Mouse (Mus musculus) embryonic facial prominence, embryonic 14.5 days (tissue): Measurements from ENCODE around the gene Kalrn. TPM values are rescaled to one million over a fixed set of nuclear protein-coding genes. Genes with fewer than 3 reads are reported as not detected.

Experiments used
- ATAC-seq: fragments of 200-750 bp; cut with Nextera tagmentation; 2 replicates; pipeline ENCODE4 v1.8.0; 2017; ENCODE audit warnings: low read depth, moderate number of reproducible peaks, moderate TSS enrichment
- DNase-seq: peaks from one replicate; pipeline ENCODE4 v3.0.0-alpha.2; 2015; ENCODE audit warnings: low spot score
- H3K27ac ChIP-seq: fragments of 300-500 bp; sonication (generic); replicated peaks from 2 replicates; pipeline ENCODE4 v1.5.1; 2014; ENCODE audit warnings: low read depth, mild to moderate bottlenecking, low read length, moderate library complexity
- H3K27me3 ChIP-seq: fragments of 300-500 bp; sonication (generic); replicated peaks from 2 replicates; pipeline ENCODE4 v1.6.1; 2014; ENCODE audit warnings: low read length; ENCODE audit not compliant: control insufficient read depth, insufficient read depth
- H3K36me3 ChIP-seq: fragments of 300-500 bp; sonication (generic); 2 replicates; pipeline ENCODE4 v1.6.1; 2014; ENCODE audit warnings: low read length, mixed read lengths; ENCODE audit not compliant: control insufficient read depth, insufficient read depth
- H3K4me1 ChIP-seq: fragments of 300-500 bp; sonication (generic); 2 replicates; pipeline ENCODE4 v1.6.1; 2014; ENCODE audit warnings: antibody characterized with exemption, low read length; ENCODE audit not compliant: control insufficient read depth, insufficient read depth
- H3K4me2 ChIP-seq: fragments of 300-500 bp; sonication (generic); 2 replicates; pipeline ENCODE4 v1.6.1; 2014; ENCODE audit warnings: low read depth, mild to moderate bottlenecking, low read length, moderate library complexity, mixed read lengths
- H3K4me3 ChIP-seq: fragments of 300-500 bp; sonication (generic); 2 replicates; pipeline ENCODE4 v1.5.1; 2014; ENCODE audit warnings: low read depth, mild to moderate bottlenecking, low read length
- H3K9ac ChIP-seq: fragments of 300-500 bp; sonication (generic); 2 replicates; pipeline ENCODE4 v1.6.1; 2014; ENCODE audit warnings: low read depth, mild to moderate bottlenecking, low read length, moderate library complexity, mixed read lengths
- H3K9me3 ChIP-seq: fragments of 300-500 bp; sonication (generic); 2 replicates; pipeline ENCODE4 v1.6.1; 2016; ENCODE audit warnings: low read length; ENCODE audit not compliant: control insufficient read depth
- WGBS: fragments of 180-500 bp; shearing (Covaris S2); extraction: QIAGEN DNeasy Blood & Tissue Kit; methylation state at CpG from one replicate; pipeline ENCODE4 v1.1.7; 2014; 5-methylcytosine and 5-hydroxymethylcytosine counted together
- polyA plus RNA-seq: library from polyadenylated mRNA; unstranded; fragments of >200 nt; fragmentation: Nextera tagmentation; extraction: Ambion mirVana; gene quantifications from 2 replicates; pipeline ENCODE4 v1.2.1, GENCODE M21; 2014

Gene Kalrn
- polyA plus RNA-seq, 1 experiment from 2014 or later = 12.2 TPM

DNA sequence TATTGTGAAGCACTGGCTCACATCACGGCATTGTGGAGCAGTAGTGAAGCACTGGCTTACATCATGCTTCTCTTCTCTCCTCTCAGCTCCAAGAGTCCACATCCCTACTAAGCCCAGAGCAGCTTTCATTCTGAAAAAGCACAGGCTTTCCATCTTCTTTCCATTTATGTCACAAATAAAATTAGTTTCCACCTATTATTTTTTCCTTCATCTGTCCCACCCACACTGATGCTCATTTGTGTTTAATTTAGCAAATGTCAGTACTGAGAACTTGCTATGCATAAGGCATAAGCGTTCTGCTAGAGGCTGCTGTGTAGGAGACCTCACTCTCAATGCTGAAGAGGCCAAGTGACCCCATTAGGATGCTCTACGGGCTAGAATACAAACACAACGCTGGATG is 333.7 kb downstream of the Kalrn start:
- H3K27me3 ChIP-seq = no peaks in the 10 kb centered on the region
- ATAC-seq (no peak), DNase-seq (no peak)
- no peak overlapping the region for H3K4me3 ChIP-seq
- H3K4me1 ChIP-seq = no peaks in the 10 kb centered on the region
- no peaks in the 10 kb centered on the region for H3K9me3 ChIP-seq
- H3K27ac ChIP-seq = no peak overlapping the region
- peaks cover 15% of the 10 kb centered on the region; the same call in 1 of the 2 replicates for H3K36me3 ChIP-seq
- no peak overlapping the region for H3K4me2 ChIP-seq
- 71% methylated on average over 4 of the region's 4 CpGs for WGBS
- no peak overlapping the region for H3K9ac ChIP-seq

DNA sequence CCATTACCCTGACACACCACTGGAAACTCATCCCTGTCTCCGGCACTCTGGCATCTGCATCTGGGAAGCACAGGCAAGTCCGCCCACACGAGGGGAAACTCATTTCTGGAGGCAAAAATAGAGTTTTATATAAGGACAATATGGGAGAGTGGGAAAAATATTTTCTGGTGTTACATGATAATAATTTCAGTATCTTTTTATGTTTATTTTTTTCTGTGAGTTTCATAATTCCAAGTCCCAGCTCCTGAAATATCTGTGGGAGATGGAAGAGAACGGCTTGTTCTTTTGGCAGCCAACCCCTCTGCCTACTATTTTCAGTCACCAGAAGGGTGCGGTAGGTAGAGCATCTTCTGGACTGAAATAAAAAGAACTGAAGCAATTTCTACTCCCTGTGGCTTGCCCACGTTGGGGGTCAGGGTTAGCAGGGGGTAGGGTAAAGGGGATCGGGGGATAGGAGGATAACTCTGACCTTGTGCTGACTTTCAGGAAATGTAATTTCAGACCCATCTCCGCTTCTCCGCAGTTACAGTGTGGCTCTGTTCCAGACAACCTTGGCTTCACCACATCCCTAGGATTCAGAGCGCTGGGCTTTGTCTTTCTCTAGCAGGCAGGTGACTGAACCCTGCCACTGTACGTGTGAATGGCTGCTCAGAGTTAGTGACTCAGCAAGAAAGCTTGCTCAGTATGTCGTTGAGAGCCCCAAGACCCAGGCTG is 336.3 kb downstream of the Kalrn start:
- no peaks in the 10 kb centered on the region for H3K4me1 ChIP-seq
- ATAC-seq (no peak), DNase-seq (no peak)
- no peak overlapping the region for H3K4me3 ChIP-seq
- H3K27ac ChIP-seq = no peak overlapping the region; the same call in 1 of the 2 replicates
- H3K4me2 ChIP-seq = no peak overlapping the region
- 69% methylated on average over 12 of the region's 12 CpGs for whole genome bisulfite sequencing
- H3K27me3 ChIP-seq = no peaks in the 10 kb centered on the region
- H3K36me3 ChIP-seq = peaks cover 20% of the 10 kb centered on the region; the same call in 1 of the 2 replicates
- no peak overlapping the region for H3K9ac ChIP-seq
- no peaks in the 10 kb centered on the region for H3K9me3 ChIP-seq

DNA sequence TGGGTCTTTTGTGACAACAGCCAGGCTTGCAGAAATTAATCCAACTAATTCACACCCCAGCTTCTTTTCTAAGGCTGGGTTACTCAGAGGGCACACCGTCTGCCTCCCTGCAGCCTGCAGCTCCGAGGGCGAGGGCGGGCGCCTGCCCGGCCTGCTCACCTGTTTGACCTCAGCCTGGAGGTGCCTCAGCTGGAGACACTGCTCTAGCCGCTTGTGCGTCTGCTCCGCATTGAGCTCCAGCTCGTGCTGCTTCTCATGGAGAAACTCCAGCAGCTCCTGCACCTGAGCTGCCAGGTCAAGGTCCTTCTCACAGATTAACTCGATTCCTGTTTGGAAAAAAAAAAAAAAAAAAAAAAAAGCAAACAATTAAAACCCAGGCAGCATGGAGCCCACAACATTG is 338.2 kb downstream of the Kalrn start:
- H3K9ac ChIP-seq = no peak overlapping the region
- H3K4me3 ChIP-seq = no peak overlapping the region
- no peak overlapping the region for H3K27ac ChIP-seq
- no peaks in the 10 kb centered on the region for H3K27me3 ChIP-seq
- ATAC-seq = no peak
- peaks cover 8% of the 10 kb centered on the region; the same call in 1 of the 2 replicates for H3K36me3 ChIP-seq
- H3K4me2 ChIP-seq = no peak overlapping the region
- no peak for DNase-seq
- peaks cover 5% of the 10 kb centered on the region; the same call in 1 of the 2 replicates for H3K4me1 ChIP-seq
- WGBS = 67% methylated on average over 11 of the region's 11 CpGs
- H3K9me3 ChIP-seq = no peaks in the 10 kb centered on the region

GRCm38 (mm10) chr16:34231952-34232351 is 341.4 kb downstream of the Kalrn start:
- ATAC-seq = no peak
- Histone ChIP-seq H3K9me3 (no peaks in the 10 kb centered on the region), H3K36me3 (peaks cover 8% of the 10 kb centered on the region; the same call in 1 of the 2 replicates), H3K9ac (no peak overlapping the region), H3K4me3 (no peak overlapping the region), H3K4me1 (peaks cover 5% of the 10 kb centered on the region; the same call in 1 of the 2 replicates), H3K27ac (no peak overlapping the region), H3K27me3 (no peaks in the 10 kb centered on the region), H3K4me2 (no peak overlapping the region)
- peak; percentile 31 for DNase-seq
- 23% methylated on average over 5 of the region's 5 CpGs for WGBS

DNA sequence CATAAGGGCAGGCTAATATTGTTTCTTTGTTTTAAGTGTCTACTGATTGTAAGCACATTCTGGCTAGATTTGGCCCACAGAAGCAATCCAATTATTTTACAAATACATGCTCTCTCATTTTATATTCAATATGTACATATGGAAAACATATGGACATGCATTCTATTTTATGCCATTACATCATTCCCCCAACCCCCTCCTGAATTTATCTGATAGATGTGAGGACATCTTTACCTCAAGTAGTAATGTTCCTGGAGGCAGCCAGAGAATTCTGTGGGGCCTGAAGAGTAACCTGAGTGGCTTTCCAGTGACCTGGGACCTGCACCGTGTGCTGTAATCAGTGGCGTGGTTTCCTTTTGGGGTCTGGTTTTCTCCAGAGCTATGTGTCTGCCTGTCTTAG is 342.2 kb downstream of the Kalrn start:
- Histone ChIP-seq H3K27ac (no peak overlapping the region), H3K9me3 (no peaks in the 10 kb centered on the region), H3K4me1 (peaks cover 5% of the 10 kb centered on the region; the same call in 1 of the 2 replicates), H3K9ac (no peak overlapping the region), H3K4me3 (no peak overlapping the region), H3K27me3 (no peaks in the 10 kb centered on the region), H3K36me3 (peaks cover 16% of the 10 kb centered on the region; the same call in 1 of the 2 replicates), H3K4me2 (no peak overlapping the region)
- peak; percentile 56 for DNase-seq
- ATAC-seq = peak; percentile 26; the same call in 1 of the 2 replicates
- 43% methylated on average over 2 of the region's 2 CpGs for WGBS

DNA sequence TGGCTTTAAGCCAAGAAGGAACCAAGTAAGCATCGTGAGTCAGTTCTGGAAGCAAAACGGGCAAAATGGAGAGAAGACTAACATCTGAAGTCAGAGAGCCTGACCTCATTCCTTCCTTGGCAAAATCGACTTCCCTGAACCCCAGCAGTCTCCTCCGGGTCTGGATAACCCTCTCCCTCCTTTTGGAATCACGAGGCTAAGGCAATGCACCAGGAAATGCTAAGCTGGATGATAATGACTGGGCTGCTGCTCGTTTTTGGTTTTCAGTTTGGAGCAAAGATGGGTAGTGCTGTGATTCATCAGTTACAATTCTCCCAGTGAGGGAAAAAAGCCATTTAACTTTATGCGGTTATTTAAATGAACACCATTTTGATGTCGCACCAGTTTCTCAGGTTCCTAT is 344.0 kb downstream of the Kalrn start:
- H3K9ac ChIP-seq = no peak overlapping the region
- H3K27ac ChIP-seq = no peak overlapping the region
- DNase-seq (no peak), ATAC-seq (no peak)
- H3K27me3 ChIP-seq = no peaks in the 10 kb centered on the region
- no peak overlapping the region for H3K4me3 ChIP-seq
- peaks cover 17% of the 10 kb centered on the region; the same call in 1 of the 2 replicates for H3K36me3 ChIP-seq
- H3K4me1 ChIP-seq = peaks cover 5% of the 10 kb centered on the region; the same call in 1 of the 2 replicates
- H3K9me3 ChIP-seq = no peaks in the 10 kb centered on the region
- 74% methylated on average over 8 of the region's 8 CpGs for WGBS
- no peak overlapping the region for H3K4me2 ChIP-seq

DNA sequence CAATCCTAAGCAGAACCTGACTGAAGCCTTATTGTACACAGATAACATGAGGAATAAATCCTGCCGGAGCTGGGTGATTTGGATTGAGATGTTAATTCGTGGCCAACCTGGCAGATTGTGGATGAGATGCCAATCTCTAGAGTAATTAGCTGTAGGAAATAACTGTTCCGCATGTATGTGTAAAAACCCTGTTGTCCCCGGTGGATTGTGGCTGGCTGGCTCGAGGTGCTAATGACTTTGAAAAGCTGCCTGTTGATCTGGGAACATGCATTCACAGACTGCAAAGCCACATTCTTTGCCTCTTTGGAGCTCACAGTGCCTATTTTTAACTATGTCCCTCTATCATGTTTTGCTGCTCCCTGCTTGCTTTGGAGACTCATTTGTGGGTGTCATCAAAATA is 344.7 kb downstream of the Kalrn start:
- Histone ChIP-seq H3K27me3 (no peaks in the 10 kb centered on the region), H3K4me3 (no peak overlapping the region), H3K9me3 (no peaks in the 10 kb centered on the region), H3K9ac (no peak overlapping the region), H3K27ac (no peak overlapping the region), H3K4me2 (no peak overlapping the region), H3K36me3 (peaks cover 14% of the 10 kb centered on the region; the same call in 1 of the 2 replicates), H3K4me1 (peaks cover 5% of the 10 kb centered on the region; the same call in 1 of the 2 replicates)
- DNase-seq (no peak), ATAC-seq (no peak)
- WGBS = 70% methylated on average over 5 of the region's 5 CpGs

- Histone ChIP-seq H3K4me1 (no peaks in the 10 kb centered on the region), H3K27me3 (no peaks in the 10 kb centered on the region), H3K4me3 (no peak overlapping the region), H3K9ac (no peak overlapping the region), H3K4me2 (no peak overlapping the region), H3K27ac (no peak overlapping the region), H3K36me3 (peaks cover 23% of the 10 kb centered on the region; the same call in 1 of the 2 replicates), H3K9me3 (no peaks in the 10 kb centered on the region)
- DNase-seq (no peak), ATAC-seq (no peak)
- WGBS = 60% methylated on average over 3 of the region's 3 CpGs
Measured at GRCm38 (mm10) chr16:34212160-34212559, 361.2 kb downstream of the Kalrn start.

GRCm38 (mm10) chr16:34211243-34211642 is 362.1 kb downstream of the Kalrn start:
- H3K9ac ChIP-seq = no peak overlapping the region
- no peak overlapping the region for H3K27ac ChIP-seq
- no peaks in the 10 kb centered on the region for H3K4me1 ChIP-seq
- 87% methylated on average over 12 of the region's 12 CpGs for WGBS
- H3K4me2 ChIP-seq = no peak overlapping the region
- DNase-seq = no peak
- no peak overlapping the region for H3K4me3 ChIP-seq
- no peak for ATAC-seq
- H3K36me3 ChIP-seq = peaks cover 15% of the 10 kb centered on the region; the same call in 1 of the 2 replicates
- H3K9me3 ChIP-seq = no peaks in the 10 kb centered on the region
- H3K27me3 ChIP-seq = no peaks in the 10 kb centered on the region
